Mouse (Mus musculus): Measurements from ENCODE around the gene Mcm6.

DNA sequence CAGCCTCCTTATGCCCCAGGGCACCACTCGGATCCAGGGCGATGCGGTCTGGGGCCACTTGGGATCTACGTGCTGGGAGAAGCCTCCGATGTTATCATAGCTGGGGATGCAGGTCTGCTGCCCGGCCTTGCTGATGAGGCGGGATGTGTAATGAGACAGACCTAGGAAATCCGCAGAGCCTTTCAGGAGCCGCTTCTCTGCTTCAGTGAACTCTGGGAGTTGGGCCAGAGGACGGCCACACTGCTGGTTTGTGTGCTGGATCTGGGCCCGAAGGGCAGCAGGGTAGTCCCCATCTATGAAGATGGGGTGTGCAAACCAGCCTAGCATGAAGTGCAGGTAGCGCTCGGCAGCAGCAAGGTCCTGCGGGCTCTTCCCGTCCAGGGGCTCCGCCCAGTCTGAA, 55.6 kb downstream of the Mcm6 start:
- TF ChIP-seq POLR2A (IDR thresholded peaks at IDR 0.05; ENCODE audit: borderline replicate concordance, extremely low read depth, low read depth, low read length): no peak
- TF ChIP-seq CTCF (IDR thresholded peaks at IDR 0.05; ENCODE audit: insufficient read depth, low read length): no peak

All from lung, adult 2 months (tissue).